Mouse (Mus musculus) heart, postnatal 0 days (tissue): ENCODE results near the gene Adap2.

Source experiments
- CTCF ChIP-seq: IDR thresholded peaks from 2 replicates; pipeline ENCODE4 v1.5.1; 2016; ENCODE audit warnings: antibody characterized with exemption, control low read depth, low read depth
- EP300 ChIP-seq: IDR thresholded peaks from 2 replicates; pipeline ENCODE4 v1.6.1; 2016; ENCODE audit warnings: antibody characterized with exemption, low read depth

DNA sequence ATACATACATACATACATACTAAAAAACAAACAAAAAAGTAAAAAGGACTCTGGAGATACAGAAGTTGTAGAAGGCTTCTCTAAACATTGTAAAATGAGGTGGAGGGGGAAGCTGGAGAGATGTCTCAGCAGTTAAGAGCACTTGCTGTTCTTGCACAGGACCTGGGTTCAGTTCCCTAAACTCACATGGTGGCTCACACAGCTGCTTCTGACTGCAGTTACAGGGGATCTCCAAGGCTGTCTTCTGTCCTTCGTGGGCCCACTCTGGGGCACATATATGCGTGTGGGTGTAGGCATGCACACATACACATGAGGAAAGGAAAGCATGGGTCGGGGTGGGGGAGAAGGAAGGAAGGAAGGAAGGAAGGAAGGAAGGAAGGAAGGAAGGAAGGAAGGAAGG, 15.7 kb downstream of the Adap2 start:
- TF ChIP-seq CTCF, result no peak
- no peak for TF ChIP-seq EP300
